Mouse (Mus musculus) adipocyte (in vitro differentiated cells): Measurements from ENCODE around the gene Prickle1.

Source experiments
- DNase-seq: peaks from one replicate; pipeline ENCODE4 v3.0.0-alpha.2; 2016; ENCODE audit warnings: low spot score

Gene Prickle1

DNA sequence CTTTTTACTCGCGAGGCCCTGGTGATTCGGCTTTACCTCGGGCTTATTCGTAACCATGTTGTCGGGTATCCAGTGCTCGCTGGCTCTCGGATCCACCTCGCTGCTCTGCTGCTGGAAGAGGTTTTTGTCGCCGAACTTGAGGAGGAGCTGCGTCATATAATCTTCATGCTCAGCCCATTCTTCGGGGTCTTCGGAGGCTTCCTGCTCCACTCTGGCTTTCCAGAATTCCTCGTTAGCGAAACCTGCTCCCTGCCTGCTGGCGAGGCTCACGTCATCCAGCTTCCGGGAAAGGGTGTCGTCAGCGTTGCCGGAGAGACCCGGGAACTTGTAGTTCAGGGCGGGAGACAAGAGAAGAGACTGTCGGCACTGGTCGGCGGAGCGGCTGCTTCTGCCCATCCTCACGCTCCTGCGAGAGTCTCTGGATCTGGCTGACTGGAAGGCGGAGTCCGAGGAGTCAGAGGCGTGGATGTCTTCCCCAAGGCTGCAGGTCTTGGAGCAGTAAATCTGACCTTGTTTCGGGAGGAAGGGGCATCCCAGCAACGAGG, 92.4 kb downstream of the Prickle1 start:
- no peak for DNase-seq

DNA sequence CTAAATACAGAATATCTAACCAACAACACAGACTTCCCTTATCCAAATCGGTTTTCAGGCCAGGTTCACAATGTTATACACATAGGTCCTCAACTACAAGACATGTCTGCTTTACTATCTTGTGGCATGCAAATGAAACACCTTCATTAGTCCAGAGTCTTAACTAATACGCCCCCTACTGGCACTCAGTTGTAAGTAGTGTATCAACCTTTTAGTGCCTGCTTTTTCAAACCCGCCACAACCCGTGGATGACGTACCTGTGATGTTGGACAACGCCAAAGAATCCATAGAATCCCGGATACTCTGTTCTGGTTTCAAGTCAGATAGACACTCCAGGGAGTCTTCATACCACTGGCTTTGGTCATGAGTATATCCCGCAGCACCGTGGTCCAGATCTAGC, 93.0 kb downstream of the Prickle1 start:
- DNase-seq, result no peak

DNA sequence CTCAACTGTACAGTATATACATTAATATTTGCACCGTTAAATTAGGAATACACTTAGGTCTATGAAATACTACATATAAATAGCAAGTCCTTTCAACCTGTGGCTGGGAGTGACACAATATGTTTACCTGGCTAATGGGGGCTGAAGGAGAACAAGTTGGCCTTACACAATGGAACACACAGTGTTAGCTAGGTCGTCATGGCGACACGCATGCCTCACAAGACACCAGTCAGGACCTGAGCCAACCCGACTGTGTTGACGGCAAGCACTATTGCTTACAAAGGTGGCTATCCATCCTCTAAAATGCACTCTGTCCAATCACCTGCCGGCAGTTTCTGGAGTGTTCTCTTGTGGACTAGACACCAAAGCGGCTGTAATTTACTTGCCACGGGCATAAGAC, 95.8 kb downstream of the Prickle1 start:
- no peak for DNase-seq

DNA sequence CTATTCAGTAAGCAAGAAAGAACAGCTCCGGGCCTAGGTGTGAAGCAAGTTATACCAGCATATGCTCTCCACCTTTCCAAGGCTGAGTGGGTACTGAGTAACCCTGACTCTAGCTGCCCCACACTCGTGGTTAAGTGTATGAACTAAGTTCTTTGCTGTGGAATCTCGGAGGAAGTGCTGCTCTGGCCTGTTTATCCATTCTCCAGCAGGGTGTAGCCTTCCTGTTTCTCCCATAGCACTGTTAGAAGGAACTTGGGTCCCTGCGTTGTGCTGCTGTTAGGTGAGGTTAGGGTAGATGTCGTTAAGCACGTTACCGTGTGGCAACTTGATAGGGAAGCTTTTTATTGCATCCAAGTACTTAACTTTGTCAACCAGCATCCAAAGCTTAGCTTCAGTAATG, 101.0 kb downstream of the Prickle1 start:
- no peak for DNase-seq

DNA sequence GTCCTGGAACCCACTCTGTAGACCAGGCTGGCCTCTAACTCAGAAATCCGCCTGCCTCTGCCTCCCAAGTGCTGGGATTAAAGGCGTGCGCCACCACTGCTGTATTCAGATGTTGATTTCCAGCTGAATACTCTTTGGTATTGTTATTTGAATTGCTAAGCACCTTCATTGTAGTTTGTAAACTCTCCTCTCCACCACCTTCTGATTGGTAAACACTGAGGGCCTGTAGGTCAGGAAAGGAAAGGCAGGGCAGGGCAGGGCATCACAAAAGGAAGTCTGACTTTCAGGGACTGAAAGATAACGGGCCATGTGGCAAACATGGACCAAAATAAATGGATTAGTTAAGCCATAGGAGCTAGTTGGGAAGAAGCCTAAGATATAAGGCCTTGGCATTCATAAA, 106.1 kb downstream of the Prickle1 start:
- DNase-seq, result no peak

DNA sequence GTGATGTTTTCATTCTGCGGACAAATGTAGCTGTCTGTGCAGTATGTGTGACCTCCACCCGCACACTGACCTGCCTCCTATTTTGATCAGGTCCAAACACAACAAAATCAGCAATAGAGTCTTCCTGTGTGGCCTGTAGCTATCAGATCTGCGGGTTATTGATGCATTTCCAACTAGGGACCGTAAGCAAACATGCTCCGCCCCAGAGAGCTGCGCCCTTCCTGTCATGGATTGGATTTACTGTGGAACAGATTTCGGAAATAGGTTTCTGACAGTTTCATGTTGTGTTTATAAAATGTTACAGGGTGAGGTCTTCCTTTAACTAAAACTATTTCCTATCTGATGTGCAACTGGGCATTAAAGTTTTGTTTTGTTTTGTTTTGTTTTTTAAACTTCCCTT, 109.6 kb downstream of the Prickle1 start:
- no peak for DNase-seq

DNA sequence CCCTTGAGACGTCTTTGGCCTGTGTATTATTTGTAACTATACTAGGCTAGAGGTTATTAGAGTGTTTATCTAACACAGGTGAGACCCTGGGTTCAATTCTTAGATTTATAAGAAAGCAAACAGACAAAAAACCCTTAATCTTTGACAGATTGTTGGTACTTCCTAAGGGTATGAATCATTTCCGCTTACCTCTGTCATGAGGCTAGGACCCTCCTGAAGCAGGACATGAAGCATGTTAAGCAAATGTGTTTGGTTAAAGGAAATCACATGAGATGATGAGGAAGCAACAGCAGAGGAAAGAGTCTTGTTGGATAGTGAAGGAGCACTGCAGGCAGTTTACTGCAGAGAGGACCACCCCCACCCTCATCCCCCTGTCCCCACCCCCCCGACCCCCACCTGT, 110.4 kb downstream of the Prickle1 start:
- no peak for DNase-seq

DNA sequence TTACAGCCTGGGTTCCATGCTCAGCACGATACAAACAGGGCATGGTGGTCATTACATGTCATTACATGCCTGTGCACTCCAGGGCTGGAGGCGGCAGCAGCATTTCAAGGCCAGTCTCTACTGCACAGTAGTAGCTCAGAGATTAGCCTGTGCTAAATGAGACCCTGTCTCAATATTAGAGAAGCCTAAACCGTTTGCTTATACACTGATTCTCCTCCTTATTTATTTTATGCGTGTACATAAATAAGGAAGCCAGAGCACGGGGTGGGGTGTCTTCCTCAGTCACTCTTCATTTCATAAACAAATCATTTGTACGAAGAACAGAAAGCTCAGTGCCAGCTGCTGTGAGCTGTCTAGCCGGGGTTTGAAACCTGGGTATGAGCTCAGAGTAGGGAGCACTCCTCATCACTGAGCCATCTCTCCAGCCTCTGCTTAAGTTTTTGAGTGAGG, 111.4 kb downstream of the Prickle1 start:
- DNase-seq, result no peak

DNA sequence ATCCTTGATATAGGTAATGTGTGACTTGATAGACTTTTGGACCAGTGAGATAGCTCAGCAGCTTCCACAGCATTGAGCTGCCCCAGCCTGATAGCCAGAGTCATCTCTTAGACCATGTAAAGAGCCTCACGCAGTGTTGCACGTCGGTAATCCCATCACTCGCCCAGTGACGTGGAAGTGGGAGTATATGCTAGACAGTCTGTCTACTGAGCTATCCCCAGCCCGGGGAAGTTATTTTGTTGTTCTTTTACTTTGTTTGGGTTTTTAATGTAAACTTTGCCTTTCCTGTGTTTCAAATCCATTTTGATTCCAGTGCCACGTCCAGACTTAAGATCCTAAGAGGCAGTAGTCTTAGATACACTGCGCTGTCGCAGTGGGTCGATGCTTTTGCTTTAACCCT, 114.6 kb downstream of the Prickle1 start:
- no peak for DNase-seq

DNA sequence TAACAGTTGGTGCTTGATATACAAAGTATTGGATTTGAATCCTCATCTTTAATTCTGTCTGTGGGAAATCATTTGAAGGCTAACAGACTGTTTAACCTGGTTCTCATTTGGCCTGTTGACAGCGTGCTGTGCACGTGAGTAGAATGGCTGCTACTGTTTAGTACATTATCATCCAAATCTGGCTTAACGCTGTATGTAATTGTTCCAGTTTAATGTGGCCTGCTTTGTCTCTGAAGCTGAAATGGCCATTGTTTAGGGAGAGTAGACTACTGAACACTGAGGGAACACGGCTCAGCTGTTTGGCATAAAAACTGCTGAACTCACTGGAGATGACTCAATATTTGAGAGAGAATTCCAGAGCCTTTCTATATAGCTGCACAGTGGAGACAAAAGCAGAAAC, 116.2 kb downstream of the Prickle1 start:
- peak; percentile 57 for DNase-seq

DNA sequence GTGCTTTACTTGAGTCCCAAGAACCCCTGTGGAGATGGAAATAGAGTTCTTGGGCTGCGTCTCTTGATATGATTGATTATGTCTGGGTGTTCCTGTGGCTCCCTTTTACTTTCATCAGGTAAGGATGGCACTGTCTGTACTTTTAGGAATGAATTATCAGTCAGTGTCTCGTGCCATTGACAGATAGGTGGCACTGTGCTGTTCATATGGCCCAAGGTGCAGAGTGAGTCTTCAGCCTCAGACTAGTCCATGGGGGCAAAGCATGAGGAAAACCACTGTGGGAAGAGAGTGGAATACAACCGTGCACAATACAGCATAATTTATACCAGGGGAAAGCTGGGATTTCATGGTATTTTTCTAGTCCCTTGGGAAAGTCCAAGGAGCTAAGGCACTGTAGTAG, 117.0 kb downstream of the Prickle1 start:
- DNase-seq, result no peak

DNA sequence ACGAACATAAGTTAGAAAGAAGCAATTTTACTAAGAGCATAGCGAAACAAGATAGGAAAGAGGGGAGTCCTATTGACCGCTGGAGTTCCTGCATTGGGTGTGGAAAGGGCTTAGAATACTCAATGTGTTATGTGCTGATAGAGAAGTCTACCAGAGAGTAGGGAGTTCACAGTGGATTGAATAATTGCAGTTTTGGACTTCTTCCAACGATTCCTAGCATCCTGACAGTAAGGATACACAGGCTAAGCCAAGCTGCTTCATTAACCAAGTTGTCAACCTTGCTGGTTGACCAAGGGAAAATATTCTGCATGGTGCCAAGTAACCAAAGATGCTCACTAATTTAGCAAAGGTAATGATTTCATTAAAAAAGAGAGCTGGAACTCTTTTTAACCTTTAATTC, 118.0 kb downstream of the Prickle1 start:
- DNase-seq, result no peak

DNA sequence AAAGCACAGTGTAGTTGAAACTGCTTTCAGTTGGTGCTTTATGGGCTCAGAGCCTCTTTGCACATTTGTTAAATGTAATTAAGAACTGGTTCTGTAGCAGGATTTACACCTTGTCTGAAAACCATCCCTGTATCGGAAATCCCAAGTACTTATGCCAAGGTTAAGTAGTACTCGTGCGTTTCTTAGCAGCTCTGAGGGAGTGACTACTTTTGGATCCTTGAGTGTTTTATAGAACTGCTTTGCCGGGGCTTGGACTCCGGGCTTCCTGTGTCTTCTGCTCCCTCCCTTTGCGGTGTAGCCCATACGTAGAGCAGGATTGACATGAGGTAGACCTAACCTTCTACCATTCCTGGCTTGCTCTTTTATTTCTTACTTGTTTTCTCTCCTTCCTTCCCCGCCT, 120.0 kb downstream of the Prickle1 start:
- no peak for DNase-seq

DNA sequence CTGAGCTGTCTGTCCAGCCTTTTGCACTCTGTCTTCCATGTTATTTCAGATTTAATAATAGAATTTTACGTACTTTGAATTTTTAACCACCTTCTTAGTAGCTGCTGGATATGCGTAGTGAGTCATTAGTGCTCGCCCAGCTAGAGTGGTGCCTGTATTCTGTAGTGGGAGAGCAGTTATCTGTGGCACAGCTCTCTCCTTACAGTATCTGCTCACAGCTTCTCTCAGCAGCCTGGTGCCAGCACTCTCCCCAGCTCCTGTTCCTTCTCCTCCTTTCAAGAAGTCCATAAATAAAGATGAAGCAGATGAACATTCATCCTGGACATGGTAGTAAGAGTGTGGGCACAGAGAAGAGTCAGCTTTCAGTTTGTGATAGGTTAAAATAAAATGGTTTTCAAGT, 121.4 kb downstream of the Prickle1 start:
- no peak for DNase-seq

DNA sequence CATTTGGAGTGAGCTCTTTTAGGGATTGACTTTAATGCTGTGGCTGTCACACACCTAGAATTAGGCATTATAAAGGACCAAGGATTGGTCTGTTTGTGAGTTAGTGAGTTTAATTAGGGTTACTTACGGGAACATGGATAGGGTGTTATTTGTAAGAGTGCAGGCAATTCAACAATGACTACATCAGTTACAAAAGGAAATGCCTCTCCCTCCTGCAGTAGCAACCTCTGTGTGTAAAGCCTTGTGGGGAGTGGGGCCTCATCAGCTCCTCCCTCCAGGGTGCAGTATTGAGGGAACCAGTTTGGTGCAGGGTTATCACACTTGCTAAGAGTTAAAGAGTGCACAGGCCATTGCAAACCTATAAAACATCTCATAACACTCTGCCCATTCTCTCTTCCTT, 123.6 kb downstream of the Prickle1 start:
- no peak for DNase-seq

DNA sequence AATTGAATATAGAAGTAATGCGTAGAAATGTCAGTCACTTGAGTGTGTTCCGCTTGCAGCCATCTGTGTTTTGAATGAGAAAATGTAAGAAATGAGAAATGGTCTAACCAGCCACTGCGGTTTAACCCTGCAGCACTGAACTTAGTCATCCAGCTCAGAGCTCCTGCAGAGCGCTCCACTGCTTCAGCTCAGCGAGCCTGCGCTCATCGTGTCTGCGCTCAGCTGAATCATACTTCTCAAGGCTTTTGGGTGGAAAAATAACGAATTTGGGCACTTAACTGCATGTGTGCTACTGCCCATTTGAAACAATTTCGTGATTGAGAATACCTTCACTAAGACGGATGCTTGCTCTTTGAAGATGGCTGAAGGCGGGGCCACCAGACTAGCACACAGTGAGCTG, 124.0 kb downstream of the Prickle1 start:
- DNase-seq, result no peak

DNA sequence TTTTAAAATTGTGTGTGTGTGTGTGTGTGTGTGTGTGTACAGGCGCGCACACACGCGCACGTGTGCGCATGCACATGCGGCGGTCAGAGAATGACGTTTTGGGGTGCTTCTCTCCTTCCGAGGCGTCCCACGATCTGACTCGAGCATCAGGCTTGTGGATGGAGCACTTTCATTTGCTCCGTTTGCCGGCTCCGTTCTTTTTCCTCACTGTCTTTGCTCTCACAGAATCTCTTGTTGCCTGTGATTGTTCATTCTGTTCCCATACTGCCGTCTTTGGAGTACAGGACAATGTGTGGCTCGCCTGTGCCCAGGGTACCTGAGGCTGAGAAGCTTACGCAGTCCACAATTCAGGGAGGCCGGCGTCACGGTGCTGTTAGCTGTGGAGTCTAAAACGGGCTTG, 134.6 kb downstream of the Prickle1 start:
- DNase-seq, result no peak

DNA sequence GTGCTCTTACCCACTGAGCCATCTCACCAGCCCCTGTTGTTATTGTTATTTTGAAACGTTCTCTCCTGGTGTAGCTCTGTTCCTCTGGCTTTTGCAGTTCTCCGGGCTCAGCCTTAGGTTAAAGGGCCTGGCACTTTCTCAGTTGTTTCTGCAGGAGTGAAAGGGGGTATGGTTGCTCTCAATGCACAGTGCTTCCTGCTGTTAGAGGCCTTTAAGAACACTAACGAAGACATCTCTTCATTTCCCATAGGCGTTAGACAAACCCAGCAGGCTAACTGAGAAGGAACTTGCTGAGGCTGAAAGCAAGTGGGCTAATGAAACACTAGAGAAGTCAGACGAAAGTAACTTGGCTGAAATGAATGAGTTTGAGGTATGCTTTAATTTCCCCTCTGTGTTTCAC, 136.3 kb downstream of the Prickle1 start:
- no peak for DNase-seq

DNA sequence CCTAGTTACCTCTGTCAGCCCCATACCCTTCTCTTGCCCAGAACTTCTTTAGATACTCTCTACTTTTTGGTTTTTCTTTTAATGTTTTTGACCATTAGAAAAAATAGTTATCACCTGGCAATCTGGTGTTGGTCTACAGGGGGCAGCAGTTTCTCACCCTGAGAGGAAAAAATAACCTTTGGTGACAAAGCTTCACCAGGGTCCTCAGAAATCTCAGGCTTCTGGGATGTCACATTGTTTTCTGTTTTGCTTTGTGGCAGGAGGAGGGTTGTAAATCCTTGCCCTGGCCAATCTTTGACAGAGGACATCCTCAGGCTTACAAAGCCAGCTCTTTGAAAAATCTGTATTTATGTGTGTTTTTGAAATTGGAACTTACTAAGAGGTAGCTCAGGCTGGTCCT, 139.7 kb downstream of the Prickle1 start:
- no peak for DNase-seq

DNA sequence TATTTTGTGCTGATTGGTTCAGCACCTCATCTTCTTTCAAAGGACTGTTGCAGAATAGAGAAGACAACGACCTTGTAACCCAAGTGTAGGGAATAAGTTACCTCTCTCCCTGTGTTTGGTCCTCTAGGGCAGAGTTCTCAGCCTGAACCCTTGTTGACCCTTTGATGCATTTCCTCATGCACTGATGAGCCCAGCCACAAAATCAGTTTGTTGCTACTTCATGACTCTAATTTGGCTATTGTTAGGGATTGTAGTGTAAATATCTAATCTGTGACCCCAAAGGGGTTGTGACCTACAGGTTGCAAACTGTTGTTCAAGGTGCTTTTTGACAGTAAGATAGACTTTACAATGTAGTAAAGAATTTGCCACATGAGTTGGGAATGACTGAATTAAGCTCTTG, 142.4 kb downstream of the Prickle1 start:
- no peak for DNase-seq
